In genomic region chr6:23489046-23489445, GRCm38 (mm10) we compare ENCODE assay signal across 26 mouse cellular contexts.
"Had no signal": no experiment of that assay in that cellular context is flagged by ENCODE, and none has a peak within 500 bp of the region (broad histone marks: within the 10 kb centered on the region; RNA-seq: fewer than 3 reads in every experiment).

No protein-coding gene starts in this region.

- ATAC-seq: hindbrain, postnatal 0 days; intestine, embryonic 16.5 days; liver, embryonic 12.5 days had no signal

- H3K4me3 ChIP-seq: heart, adult 2 months; heart, embryonic 13.5 days; heart, embryonic 15.5 days; hindbrain, embryonic 13.5 days; hindbrain, embryonic 15.5 days; kidney, embryonic 15.5 days; limb, embryonic 13.5 days; limb, embryonic 15.5 days; liver, embryonic 12.5 days had no signal

- H3K9ac ChIP-seq: heart, embryonic 13.5 days; heart, embryonic 15.5 days; hindbrain, embryonic 13.5 days; hindbrain, embryonic 15.5 days; kidney, embryonic 15.5 days; limb, embryonic 13.5 days; limb, embryonic 15.5 days; liver, embryonic 12.5 days had no signal

- H3K4me1 ChIP-seq: heart, embryonic 13.5 days; heart, embryonic 15.5 days; hindbrain, embryonic 13.5 days; hindbrain, embryonic 15.5 days; kidney, embryonic 15.5 days; limb, embryonic 13.5 days; limb, embryonic 15.5 days; liver, embryonic 12.5 days had no signal

- DNase-seq: gastrocnemius, postnatal 14 days; gastrocnemius, postnatal 36 days; heart, adult 11 months; heart, adult 2 months; heart, postnatal 14 days; heart, postnatal 36 days; kidney, adult 11 months; kidney, adult 2 months; kidney, adult 9 months; kidney, postnatal 14 days; kidney, postnatal 36 days; layer of hippocampus, adult 9-11 months; layer of hippocampus, postnatal 36 days; left cerebral cortex, postnatal 4 days had no signal

- H3K9me3 ChIP-seq: heart, embryonic 13.5 days; heart, embryonic 15.5 days; hindbrain, embryonic 13.5 days; hindbrain, embryonic 15.5 days; kidney, embryonic 15.5 days; limb, embryonic 15.5 days; liver, embryonic 12.5 days had no signal

- H3K27ac ChIP-seq: heart, adult 2 months; heart, embryonic 13.5 days; heart, embryonic 15.5 days; hindbrain, embryonic 13.5 days; hindbrain, embryonic 15.5 days; hindbrain, postnatal 0 days; kidney, embryonic 15.5 days; kidney, postnatal 0 days; limb, embryonic 13.5 days; limb, embryonic 15.5 days; liver, embryonic 12.5 days had no signal

- H3K27me3 ChIP-seq: heart, embryonic 15.5 days; hindbrain, embryonic 13.5 days; hindbrain, embryonic 15.5 days; kidney, embryonic 15.5 days; limb, embryonic 13.5 days; limb, embryonic 15.5 days; liver, embryonic 12.5 days had no signal

- H3K36me3 ChIP-seq: heart, embryonic 13.5 days; heart, embryonic 15.5 days; hindbrain, embryonic 13.5 days; hindbrain, embryonic 15.5 days; kidney, embryonic 15.5 days; limb, embryonic 13.5 days; limb, embryonic 15.5 days; liver, embryonic 12.5 days had no signal

- H3K4me2 ChIP-seq: heart, embryonic 11.5 days; heart, embryonic 13.5 days; heart, embryonic 15.5 days; hindbrain, embryonic 13.5 days; hindbrain, embryonic 15.5 days; kidney, embryonic 15.5 days; limb, embryonic 13.5 days; limb, embryonic 15.5 days; liver, embryonic 12.5 days had no signal
